Mouse (Mus musculus): ENCODE measurements around the gene Gfy. TPM values are rescaled to one million over a fixed set of nuclear protein-coding genes. Genes with fewer than 3 reads are reported as not detected.

Gfy gene
- polyA plus RNA-seq, 1 experiment from 2014 or later: not detected

DNA sequence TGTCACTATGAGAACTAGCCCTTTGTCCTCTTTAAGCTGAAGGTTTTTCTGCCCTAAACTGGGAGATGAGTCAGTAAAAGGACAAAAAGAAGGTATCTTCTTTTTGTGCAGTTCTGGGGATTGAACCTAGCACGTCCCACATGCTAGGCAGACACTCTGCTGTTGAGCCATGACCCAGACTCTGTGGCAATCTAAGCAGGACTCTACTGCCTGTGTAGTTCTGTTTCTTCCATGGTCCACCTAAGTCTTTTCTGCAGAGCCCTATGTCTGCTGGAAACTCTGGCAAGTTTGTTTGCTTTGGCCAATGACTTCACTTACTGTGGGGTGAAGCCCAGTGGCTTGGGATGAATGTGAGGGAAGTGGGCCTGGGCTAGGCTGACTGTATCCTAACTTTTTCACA lies 41.0 kb downstream of the Gfy start:
- Histone ChIP-seq H3K9ac (ENCODE audit: low read length) (no peak overlapping the region), H3K4me1 (ENCODE audit: control insufficient read depth, insufficient read depth, low read length) (no peaks in the 10 kb centered on the region), H3K27me3 (ENCODE audit: control insufficient read depth, insufficient read depth, low read length) (no peaks in the 10 kb centered on the region; the same call in 1 of the 2 replicates), H3K4me3 (ENCODE audit: low read depth, low read length) (no peak overlapping the region), H3K27ac (replicated peaks; ENCODE audit: low read depth, low read length) (no peak overlapping the region), H3K9me3 (ENCODE audit: control insufficient read depth, low read length) (no peaks in the 10 kb centered on the region), H3K4me2 (ENCODE audit: low read depth, severe bottlenecking) (no peak overlapping the region), H3K36me3 (ENCODE audit: control insufficient read depth, insufficient read depth, low read length) (no peaks in the 10 kb centered on the region; the same call in 1 of the 2 replicates)
- ATAC-seq (ENCODE audit: insufficient number of reproducible peaks, low FRiP score, low TSS enrichment, low read depth) (no peak), DNase-seq (ENCODE audit: low spot score) (no peak)
- 69% methylated on average over 1 of the region's 1 CpGs for WGBS

DNA sequence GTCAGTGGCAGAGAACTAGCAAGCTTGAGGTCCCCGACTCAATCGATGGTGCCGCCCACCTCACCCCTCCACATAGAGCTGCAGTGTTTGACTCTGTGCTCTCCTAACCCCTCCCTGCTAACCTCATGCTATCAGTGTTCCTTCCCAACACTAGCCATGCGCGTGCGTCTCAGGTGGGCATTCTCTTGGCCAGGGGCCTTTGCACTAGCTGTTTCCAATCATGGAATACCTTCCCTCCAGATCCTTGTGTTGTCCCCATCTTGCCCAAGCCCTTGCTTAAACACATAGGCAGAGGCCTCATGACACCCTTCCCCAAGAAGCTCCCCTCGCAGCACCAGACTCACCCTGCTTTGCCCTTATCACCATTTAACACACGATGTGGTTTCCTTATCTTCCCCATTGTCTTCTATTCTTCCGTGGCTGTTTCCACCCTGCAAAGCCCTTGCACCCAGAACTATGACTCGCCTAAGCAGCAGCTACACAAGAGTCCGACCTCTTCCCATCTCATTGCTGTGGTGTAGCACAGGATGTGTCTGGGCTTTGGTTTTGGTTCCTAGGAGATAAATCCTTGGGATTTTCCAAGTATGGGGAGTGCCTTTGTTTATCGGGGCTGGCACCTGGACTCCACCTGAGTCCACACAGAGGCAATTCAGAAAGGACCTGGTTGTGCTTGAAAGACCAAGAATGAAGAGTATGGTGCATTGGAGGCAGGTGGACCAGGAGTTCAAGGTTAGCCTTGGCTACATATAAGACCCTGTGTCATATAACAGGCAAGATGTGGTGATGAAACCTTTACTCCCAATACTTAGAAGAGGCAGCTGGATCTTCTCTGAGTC lies 42.0 kb downstream of the Gfy start:
- Histone ChIP-seq H3K9ac (ENCODE audit: low read length) (no peak overlapping the region), H3K27me3 (ENCODE audit: control insufficient read depth, insufficient read depth, low read length) (no peaks in the 10 kb centered on the region; the same call in 1 of the 2 replicates), H3K4me3 (ENCODE audit: low read depth, low read length) (no peak overlapping the region), H3K36me3 (ENCODE audit: control insufficient read depth, insufficient read depth, low read length) (no peaks in the 10 kb centered on the region), H3K9me3 (ENCODE audit: control insufficient read depth, low read length) (no peaks in the 10 kb centered on the region), H3K27ac (replicated peaks; ENCODE audit: low read depth, low read length) (no peak overlapping the region), H3K4me1 (ENCODE audit: control insufficient read depth, insufficient read depth, low read length) (no peaks in the 10 kb centered on the region), H3K4me2 (ENCODE audit: low read depth, severe bottlenecking) (no peak overlapping the region)
- no peak for DNase-seq (ENCODE audit: low spot score)
- 83% methylated on average over 12 of the region's 12 CpGs for WGBS
- ATAC-seq (ENCODE audit: insufficient number of reproducible peaks, low FRiP score, low TSS enrichment, low read depth): no peak

DNA sequence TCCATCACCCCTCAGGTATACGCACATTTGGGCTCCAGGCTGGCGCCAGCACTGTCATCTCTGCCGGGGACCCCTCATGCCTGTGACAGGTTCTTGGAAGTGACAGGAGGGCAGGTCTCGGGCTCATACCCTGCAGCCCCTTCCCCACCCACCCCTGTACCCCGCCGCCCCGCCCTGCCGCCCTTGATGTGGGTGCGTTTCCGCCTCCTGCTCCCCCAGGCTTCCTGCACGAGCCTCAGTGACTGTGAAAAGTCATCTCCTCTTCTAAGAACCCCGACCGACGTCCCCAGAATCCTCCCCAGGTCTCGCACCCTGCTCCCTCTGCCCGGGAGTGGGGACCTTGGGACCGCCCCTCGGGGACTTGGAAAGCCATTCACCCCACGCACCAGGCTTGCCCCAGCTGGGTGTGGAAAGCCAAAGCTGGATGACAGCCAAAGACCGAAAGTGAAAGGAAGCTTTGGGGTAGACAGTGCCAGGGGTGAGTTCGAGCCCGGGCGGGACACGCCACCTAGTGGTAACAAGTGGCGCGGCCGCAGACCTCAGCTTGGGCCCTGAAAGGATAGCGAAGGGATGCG lies 43.3 kb downstream of the Gfy start, which contains the start of the genes Gm45713 and Flt3l:
TSS of gene Gm45713 (minus strand) at position 239 of the 575 bp plus-strand sequence.
TSS of gene Flt3l (minus strand) at position 440 of the 575 bp plus-strand sequence.
- ATAC-seq (ENCODE audit: insufficient number of reproducible peaks, low FRiP score, low TSS enrichment, low read depth) (peak; percentile 65), DNase-seq (ENCODE audit: low spot score) (peak; percentile 87)
- Histone ChIP-seq H3K36me3 (ENCODE audit: control insufficient read depth, insufficient read depth, low read length) (no peaks in the 10 kb centered on the region), H3K9ac (ENCODE audit: low read length) (peak within 1 kb of the TSS; percentile 58), H3K4me3 (ENCODE audit: low read depth, low read length) (peak within 1 kb of the TSS; percentile 37), H3K9me3 (ENCODE audit: control insufficient read depth, low read length) (no peaks in the 10 kb centered on the region), H3K4me1 (ENCODE audit: control insufficient read depth, insufficient read depth, low read length) (no peaks in the 10 kb centered on the region), H3K4me2 (ENCODE audit: low read depth, severe bottlenecking) (peak within 1 kb of the TSS; percentile 62), H3K27ac (replicated peaks; ENCODE audit: low read depth, low read length) (no peak within 1 kb of the TSS), H3K27me3 (ENCODE audit: control insufficient read depth, insufficient read depth, low read length) (no peaks in the 10 kb centered on the region; the same call in 1 of the 2 replicates)
- WGBS: 3% methylated on average over 29 of the region's 29 CpGs

DNA sequence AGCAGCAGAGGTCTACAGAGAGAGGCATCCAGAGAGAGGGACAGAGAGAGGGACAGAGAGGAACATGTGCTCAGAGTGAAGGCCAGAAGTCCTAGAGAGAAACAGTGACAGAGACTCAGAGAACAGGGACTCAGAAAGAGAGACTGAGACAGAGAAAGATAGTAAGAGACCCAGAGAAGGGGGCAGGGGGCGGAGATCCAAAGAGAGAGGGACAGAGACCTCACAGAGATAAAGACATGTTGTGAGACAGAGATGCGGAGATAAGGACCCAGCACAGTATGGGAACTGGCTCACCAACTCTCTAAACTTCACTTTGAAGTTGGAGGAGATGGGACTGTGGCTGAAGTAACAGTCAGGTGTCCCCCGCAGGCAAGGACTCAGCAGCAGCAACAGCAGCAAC lies 44.0 kb downstream of the Gfy start:
- no peaks in the 10 kb centered on the region; the same call in 1 of the 2 replicates for H3K27me3 ChIP-seq (ENCODE audit: control insufficient read depth, insufficient read depth, low read length)
- H3K27ac ChIP-seq (replicated peaks; ENCODE audit: low read depth, low read length): no peak overlapping the region
- no peaks in the 10 kb centered on the region for H3K9me3 ChIP-seq (ENCODE audit: control insufficient read depth, low read length)
- 71% methylated on average over 3 of the region's 3 CpGs for WGBS
- no peak overlapping the region for H3K4me2 ChIP-seq (ENCODE audit: low read depth, severe bottlenecking)
- H3K36me3 ChIP-seq (ENCODE audit: control insufficient read depth, insufficient read depth, low read length): no peaks in the 10 kb centered on the region
- no peak overlapping the region for H3K9ac ChIP-seq (ENCODE audit: low read length)
- H3K4me1 ChIP-seq (ENCODE audit: control insufficient read depth, insufficient read depth, low read length): no peaks in the 10 kb centered on the region
- no peak overlapping the region for H3K4me3 ChIP-seq (ENCODE audit: low read depth, low read length)
- ATAC-seq (ENCODE audit: insufficient number of reproducible peaks, low FRiP score, low TSS enrichment, low read depth) (no peak), DNase-seq (ENCODE audit: low spot score) (no peak)

DNA sequence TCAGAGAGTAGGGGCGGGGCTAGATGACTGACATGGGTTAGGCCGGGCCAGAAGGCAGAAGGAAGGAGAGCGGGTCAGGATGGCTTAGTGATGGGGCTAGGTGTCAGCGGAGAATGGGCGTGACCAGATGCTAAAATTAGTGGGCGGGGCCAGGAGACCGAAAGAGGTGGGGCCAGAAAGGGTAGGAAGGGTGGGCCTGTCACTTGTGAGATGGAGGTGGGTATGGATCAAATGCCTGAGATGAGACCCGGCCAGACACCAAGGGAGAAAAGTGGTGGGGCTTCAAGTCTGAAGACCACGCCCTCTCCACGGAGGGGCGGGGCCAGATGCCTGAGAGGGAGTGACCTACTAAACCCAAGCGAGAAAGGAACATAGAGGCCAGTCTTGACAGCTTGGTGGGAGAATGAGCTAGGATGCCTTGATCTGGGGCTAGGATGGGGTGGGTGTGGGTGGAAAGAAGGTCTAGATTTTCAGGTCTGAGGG lies 44.8 kb downstream of the Gfy start:
- no peaks in the 10 kb centered on the region for H3K36me3 ChIP-seq (ENCODE audit: control insufficient read depth, insufficient read depth, low read length)
- no peak overlapping the region for H3K4me3 ChIP-seq (ENCODE audit: low read depth, low read length)
- H3K27ac ChIP-seq (replicated peaks; ENCODE audit: low read depth, low read length): no peak overlapping the region
- no peak overlapping the region for H3K4me2 ChIP-seq (ENCODE audit: low read depth, severe bottlenecking)
- 0 out of 2 replicates have a peak, but pooled peaks cover 4% of the 10 kb centered on the region for H3K4me1 ChIP-seq (ENCODE audit: control insufficient read depth, insufficient read depth, low read length)
- WGBS: 5% methylated on average over 12 of the region's 12 CpGs
- no peaks in the 10 kb centered on the region; the same call in 1 of the 2 replicates for H3K27me3 ChIP-seq (ENCODE audit: control insufficient read depth, insufficient read depth, low read length)
- no peak for ATAC-seq (ENCODE audit: insufficient number of reproducible peaks, low FRiP score, low TSS enrichment, low read depth)
- DNase-seq (ENCODE audit: low spot score): no peak
- H3K9me3 ChIP-seq (ENCODE audit: control insufficient read depth, low read length): no peaks in the 10 kb centered on the region
- no peak overlapping the region for H3K9ac ChIP-seq (ENCODE audit: low read length)

DNA sequence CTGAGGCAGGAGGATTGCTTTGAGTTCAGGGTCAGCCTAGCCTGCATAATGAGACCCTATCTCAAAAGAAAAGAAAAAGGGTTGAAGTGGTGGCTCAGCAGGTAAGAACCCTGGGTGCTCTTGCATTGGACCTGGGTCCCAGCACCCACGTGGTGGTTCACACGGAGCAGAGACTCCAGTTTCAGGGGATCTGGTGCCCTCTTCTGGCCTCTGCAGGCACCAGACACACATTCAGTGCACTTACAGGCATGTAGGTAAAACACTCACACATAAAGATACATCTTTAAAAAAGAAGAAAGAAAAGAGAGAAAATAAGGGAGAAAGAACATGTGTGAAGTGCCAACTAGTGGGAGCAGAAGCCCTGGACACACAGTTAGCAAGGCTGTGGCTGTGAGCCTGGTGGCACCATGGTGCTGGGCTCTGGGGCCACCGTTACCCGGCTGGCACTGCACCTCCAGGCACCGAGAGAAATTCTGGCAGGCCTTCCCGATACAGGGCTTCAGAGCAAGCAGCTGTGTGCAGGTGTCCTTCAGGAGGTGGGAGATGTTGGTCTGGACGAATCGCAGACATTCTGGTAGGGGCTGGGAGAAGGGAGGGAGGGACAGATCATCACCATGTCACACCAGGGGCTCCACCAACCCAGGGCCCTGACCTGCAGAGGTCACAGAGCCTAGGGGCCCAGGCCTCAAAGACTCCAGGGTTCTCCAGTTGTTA lies 45.8 kb downstream of the Gfy start:
- Histone ChIP-seq H3K36me3 (ENCODE audit: control insufficient read depth, insufficient read depth, low read length) (no peaks in the 10 kb centered on the region), H3K27me3 (ENCODE audit: control insufficient read depth, insufficient read depth, low read length) (no peaks in the 10 kb centered on the region; the same call in 1 of the 2 replicates), H3K27ac (replicated peaks; ENCODE audit: low read depth, low read length) (no peak overlapping the region)

DNA sequence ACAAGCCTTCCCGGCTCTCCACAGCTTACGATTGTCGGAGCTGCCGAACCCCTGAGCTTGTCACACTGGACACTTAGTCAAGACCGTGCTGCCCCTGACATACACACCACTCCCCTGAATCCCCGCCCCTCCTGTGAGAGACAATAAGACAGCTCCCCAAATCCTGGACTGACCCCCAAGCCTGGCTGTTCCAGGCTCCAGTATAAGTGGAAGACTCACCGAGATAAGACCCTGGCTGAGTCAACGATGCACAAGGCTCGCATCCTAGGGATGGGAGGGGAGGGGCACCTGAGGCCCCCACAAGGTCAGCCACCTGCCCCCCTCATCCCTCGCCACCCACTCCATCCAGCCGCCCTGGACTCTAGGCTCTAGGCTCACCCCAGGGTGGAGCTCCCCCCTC lies 47.5 kb downstream of the Gfy start:
- DNase-seq (ENCODE audit: low spot score): no peak
- Histone ChIP-seq H3K36me3 (ENCODE audit: control insufficient read depth, insufficient read depth, low read length) (peaks cover 5% of the 10 kb centered on the region), H3K4me3 (ENCODE audit: low read depth, low read length) (no peak overlapping the region), H3K9ac (ENCODE audit: low read length) (no peak overlapping the region), H3K9me3 (ENCODE audit: control insufficient read depth, low read length) (no peaks in the 10 kb centered on the region), H3K4me1 (ENCODE audit: control insufficient read depth, insufficient read depth, low read length) (peaks cover 10% of the 10 kb centered on the region), H3K27me3 (ENCODE audit: control insufficient read depth, insufficient read depth, low read length) (no peaks in the 10 kb centered on the region), H3K4me2 (ENCODE audit: low read depth, severe bottlenecking) (no peak overlapping the region), H3K27ac (replicated peaks; ENCODE audit: low read depth, low read length) (no peak overlapping the region)
- ATAC-seq (ENCODE audit: insufficient number of reproducible peaks, low FRiP score, low TSS enrichment, low read depth): no peak
- WGBS: 82% methylated on average over 11 of the region's 11 CpGs

More for the DNA sequence above, 45.8 kb downstream of the Gfy start:
- Histone ChIP-seq H3K9me3 (ENCODE audit: control insufficient read depth, low read length) (no peaks in the 10 kb centered on the region), H3K4me1 (ENCODE audit: control insufficient read depth, insufficient read depth, low read length) (0 out of 2 replicates have a peak, but pooled peaks cover 4% of the 10 kb centered on the region), H3K4me3 (ENCODE audit: low read depth, low read length) (no peak overlapping the region), H3K9ac (ENCODE audit: low read length) (no peak overlapping the region), H3K4me2 (ENCODE audit: low read depth, severe bottlenecking) (no peak overlapping the region)
- DNase-seq (ENCODE audit: low spot score): no peak
- WGBS: 76% methylated on average over 8 of the region's 8 CpGs
- ATAC-seq (ENCODE audit: insufficient number of reproducible peaks, low FRiP score, low TSS enrichment, low read depth): no peak
